Mouse (Mus musculus): Measurements from ENCODE around the gene Gm28051. TPM values are rescaled to one million over a fixed set of nuclear protein-coding genes. Genes with fewer than 3 reads are reported as not detected.

Gene Gm28051
- polyA plus RNA-seq, 1 experiment from 2014 or later: not detected

DNA sequence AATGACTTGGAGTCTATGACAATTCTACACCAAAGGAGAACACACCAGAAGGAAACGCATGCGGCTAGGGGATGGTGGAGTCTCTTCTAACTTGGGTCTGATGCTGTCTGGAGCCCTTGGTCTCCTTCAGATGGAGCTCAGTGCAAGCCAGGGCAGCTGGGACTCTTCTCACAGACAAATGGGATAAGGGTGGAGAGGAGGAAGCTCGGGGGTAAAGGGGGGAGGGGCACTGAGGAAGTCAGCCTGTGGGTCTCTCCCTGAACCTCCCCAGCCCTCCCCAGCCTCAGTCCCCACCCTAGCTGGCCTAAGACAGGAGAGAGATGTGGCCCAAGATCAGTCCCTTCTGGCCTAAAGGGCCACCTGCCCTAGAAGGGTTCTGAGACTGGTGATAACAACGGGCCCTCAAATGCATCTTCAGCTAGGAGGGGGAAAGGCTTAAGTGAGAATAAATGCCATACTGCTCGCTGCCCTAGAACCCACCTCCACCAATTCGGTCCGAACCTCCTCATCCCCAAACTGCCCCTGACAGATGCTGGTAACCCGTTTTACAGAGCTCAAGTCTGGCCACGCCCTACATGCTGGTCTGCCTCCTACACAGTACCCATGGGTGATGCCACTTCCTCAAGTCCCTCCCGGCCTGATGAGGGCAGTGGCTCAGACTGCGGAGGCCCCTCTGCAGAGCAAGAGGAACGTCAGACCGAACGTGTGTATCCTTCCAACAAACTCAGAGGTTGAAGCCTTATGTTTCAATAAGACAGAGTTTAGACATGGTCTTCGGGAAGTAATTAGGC is 67.6 kb downstream of the Gm28051 start:
- Histone ChIP-seq H3K4me1 (peaks cover 17% of the 10 kb centered on the region), H3K4me2 (no peak overlapping the region), H3K9me3 (no peaks in the 10 kb centered on the region), H3K4me3 (replicated peaks) (no peak overlapping the region), H3K9ac (no peak overlapping the region), H3K27me3 (no peaks in the 10 kb centered on the region), H3K27ac (no peak overlapping the region), H3K36me3 (replicated peaks) (no peaks in the 10 kb centered on the region)
- 87% methylated on average over 15 of the region's 15 CpGs for WGBS
- no peak for ATAC-seq (ENCODE audit: low FRiP score)

DNA sequence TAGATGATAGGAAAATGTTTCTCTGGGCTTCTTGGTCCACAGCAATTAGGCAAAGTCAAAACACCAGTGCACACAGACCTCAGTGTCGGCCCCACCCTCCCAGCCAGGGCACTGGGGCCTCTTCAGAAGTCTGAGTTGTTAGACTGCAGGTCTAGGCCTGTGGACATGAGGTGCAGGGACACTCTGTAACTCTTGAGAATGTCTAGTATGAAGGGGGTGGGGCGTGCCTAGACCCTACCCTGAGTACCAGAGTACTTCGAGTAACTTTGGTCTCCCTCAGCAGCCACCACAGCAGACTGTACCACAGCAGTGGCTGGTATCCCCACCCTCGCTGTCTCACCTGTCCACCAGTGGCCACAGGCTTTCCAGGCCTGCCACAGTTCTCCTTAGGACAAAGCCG is 71.2 kb downstream of the Gm28051 start:
- Histone ChIP-seq H3K4me2 (no peak overlapping the region), H3K36me3 (replicated peaks) (no peaks in the 10 kb centered on the region), H3K27ac (peak overlapping the region; percentile 80), H3K9me3 (no peaks in the 10 kb centered on the region), H3K27me3 (no peaks in the 10 kb centered on the region), H3K4me3 (replicated peaks) (no peak overlapping the region), H3K9ac (no peak overlapping the region), H3K4me1 (peaks cover 30% of the 10 kb centered on the region)
- ATAC-seq (ENCODE audit: low FRiP score): no peak
- WGBS: 93% methylated on average over 5 of the region's 5 CpGs

DNA sequence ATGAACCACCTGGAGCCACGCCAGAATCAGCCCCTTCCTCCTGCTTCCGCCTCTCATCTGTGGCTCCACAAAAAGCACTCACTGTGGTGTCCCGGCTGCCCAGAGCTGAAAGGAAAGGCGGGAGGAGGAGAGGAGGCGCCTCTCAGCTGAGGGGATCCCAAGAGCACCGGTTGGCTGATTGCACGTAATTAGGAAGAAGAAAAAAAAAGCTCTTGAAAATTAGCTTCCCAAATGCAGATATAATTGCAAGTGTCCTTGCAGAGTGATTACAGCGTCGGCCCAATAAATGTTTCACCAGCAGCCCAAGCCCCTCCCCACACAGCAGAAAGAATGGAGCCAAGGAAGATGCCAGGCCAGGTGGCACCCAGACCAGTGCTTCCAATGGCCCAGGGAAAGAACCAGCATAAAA is 72.0 kb downstream of the Gm28051 start:
- Histone ChIP-seq H3K9ac (0 out of 2 replicates have a peak overlapping the region, but pooled peaks have one; percentile 12), H3K9me3 (no peaks in the 10 kb centered on the region), H3K4me3 (replicated peaks) (no peak overlapping the region), H3K4me2 (no peak overlapping the region), H3K36me3 (replicated peaks) (no peaks in the 10 kb centered on the region), H3K27me3 (no peaks in the 10 kb centered on the region), H3K4me1 (peaks cover 30% of the 10 kb centered on the region), H3K27ac (peak overlapping the region; percentile 80)
- WGBS: 24% methylated on average over 9 of the region's 9 CpGs
- ATAC-seq (ENCODE audit: low FRiP score): peak; percentile 57; the same call in 1 of the 2 replicates

DNA sequence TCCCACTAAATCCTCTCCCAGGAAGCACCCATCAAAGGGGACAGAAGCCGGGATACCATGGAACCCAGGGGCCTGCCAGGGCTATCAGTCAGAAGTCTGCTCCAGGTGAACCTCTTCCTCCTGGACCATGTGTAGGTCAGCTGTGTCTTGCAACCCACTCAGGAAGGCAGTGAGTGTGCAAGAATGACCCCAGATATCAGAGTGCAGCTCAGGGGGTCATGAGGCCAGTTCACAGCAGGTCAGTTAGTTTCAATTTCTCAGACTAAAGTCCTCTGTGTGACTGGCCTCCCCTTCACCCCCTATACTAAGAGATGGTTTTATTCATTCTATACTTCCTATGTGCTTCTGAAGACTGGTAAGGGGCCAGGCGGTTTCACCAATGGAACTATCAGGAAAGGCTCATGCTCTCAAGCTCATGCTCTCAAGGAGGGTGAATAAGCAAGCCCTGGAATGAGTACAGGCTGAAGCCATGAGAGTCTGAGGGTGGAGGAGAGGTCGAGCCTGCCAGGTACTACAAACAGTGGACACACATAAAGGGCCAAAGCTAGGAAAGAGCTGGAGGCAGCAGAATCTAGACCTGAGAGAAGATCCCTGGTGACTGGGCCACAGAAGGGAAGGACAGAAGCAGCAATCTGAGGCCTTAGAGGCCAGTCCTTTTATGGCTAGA is 72.7 kb downstream of the Gm28051 start:
- Histone ChIP-seq H3K36me3 (replicated peaks) (no peaks in the 10 kb centered on the region), H3K9ac (0 out of 2 replicates have a peak overlapping the region, but pooled peaks have one; percentile 12), H3K9me3 (no peaks in the 10 kb centered on the region), H3K4me3 (replicated peaks) (no peak overlapping the region), H3K27ac (peak overlapping the region; percentile 80), H3K4me2 (no peak overlapping the region), H3K27me3 (no peaks in the 10 kb centered on the region), H3K4me1 (peaks cover 30% of the 10 kb centered on the region)
- 70% methylated on average over 3 of the region's 3 CpGs for WGBS
- peak; percentile 18; the same call in 1 of the 2 replicates for ATAC-seq (ENCODE audit: low FRiP score)

DNA sequence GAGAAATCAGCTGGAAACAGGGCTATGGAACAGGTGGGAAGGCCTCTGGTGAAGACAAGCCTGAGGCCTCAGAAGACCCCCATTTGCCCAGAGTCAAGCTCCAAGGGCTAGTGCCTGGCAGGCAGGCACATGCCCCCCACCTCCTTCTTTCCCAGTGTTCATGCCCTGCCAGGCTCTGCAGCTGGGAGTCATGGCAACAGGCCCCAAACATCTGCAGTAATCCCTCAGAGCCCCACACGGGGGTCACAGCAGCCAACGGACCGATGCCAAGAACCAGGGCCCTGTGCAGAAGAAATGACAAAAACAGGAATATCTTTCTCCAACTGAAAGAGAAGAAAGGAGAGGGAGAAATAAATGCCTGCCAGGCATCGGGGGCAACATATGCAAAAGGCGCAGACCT is 73.6 kb downstream of the Gm28051 start:
- ATAC-seq (ENCODE audit: low FRiP score): no peak
- Histone ChIP-seq H3K27ac (no peak overlapping the region), H3K9ac (no peak overlapping the region), H3K4me2 (no peak overlapping the region), H3K36me3 (replicated peaks) (no peaks in the 10 kb centered on the region), H3K27me3 (no peaks in the 10 kb centered on the region), H3K4me1 (peaks cover 35% of the 10 kb centered on the region), H3K9me3 (no peaks in the 10 kb centered on the region), H3K4me3 (replicated peaks) (no peak overlapping the region)
- 45% methylated on average over 5 of the region's 5 CpGs for WGBS

DNA sequence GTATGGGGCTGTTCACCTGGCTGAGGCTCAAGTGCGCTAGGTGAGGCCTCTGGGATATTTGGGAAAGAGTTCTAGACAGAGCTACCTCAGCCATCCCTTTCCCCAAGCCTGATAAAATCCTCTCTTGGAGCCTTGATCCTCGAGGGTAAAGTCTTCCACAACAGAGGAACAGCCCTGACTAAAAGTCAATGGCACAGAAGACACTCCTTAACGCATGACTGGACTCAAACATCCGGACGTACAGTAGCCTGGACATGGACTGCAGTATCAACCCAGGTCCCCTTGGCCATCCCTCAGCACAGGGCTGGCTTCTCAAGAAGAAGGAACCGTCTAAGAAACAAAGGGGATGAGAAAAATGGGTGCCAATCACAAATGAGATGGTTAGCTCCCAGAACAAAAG is 74.1 kb downstream of the Gm28051 start:
- H3K9ac ChIP-seq: no peak overlapping the region
- no peak overlapping the region for H3K4me3 ChIP-seq (replicated peaks)
- WGBS: 76% methylated on average over 6 of the region's 6 CpGs
- no peaks in the 10 kb centered on the region for H3K36me3 ChIP-seq (replicated peaks)
- no peak overlapping the region for H3K27ac ChIP-seq
- no peak for ATAC-seq (ENCODE audit: low FRiP score)
- H3K27me3 ChIP-seq: no peaks in the 10 kb centered on the region
- H3K4me2 ChIP-seq: no peak overlapping the region
- peaks cover 41% of the 10 kb centered on the region for H3K4me1 ChIP-seq
- no peaks in the 10 kb centered on the region for H3K9me3 ChIP-seq

DNA sequence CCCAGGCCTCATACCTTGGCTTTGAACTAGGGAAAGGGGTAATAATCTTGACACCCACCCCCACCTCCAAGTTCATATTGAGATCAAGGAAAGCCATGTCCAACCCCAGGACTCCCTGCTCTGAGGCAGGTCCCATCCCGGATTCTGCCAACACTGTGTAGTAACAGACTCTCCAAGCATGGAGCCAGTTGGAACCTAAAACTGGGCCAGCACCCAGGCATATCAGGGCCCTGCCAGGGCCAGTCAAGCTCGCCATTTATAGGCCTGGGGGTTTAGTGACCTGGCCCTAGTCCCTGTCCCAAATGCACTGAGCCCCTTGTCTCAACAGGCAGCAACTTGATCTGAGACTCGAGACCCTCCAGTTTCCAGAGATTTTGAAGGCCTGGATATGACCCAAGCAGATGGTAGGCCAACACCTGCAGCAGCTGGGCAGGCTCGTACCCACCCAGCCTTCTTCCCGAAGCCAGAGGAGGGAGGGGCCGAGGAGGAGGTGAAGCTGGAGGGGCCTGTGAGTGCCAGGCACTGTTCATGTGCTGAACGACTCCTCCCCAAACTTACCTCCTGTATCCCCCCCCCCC is 74.8 kb downstream of the Gm28051 start:
- no peak overlapping the region for H3K9ac ChIP-seq
- no peaks in the 10 kb centered on the region for H3K36me3 ChIP-seq (replicated peaks)
- no peaks in the 10 kb centered on the region for H3K27me3 ChIP-seq
- H3K4me1 ChIP-seq: peaks cover 41% of the 10 kb centered on the region
- H3K4me2 ChIP-seq: no peak overlapping the region
- no peak overlapping the region for H3K4me3 ChIP-seq (replicated peaks)
- ATAC-seq (ENCODE audit: low FRiP score): no peak
- no peaks in the 10 kb centered on the region for H3K9me3 ChIP-seq
- no peak overlapping the region for H3K27ac ChIP-seq
- WGBS: 89% methylated on average over 7 of the region's 7 CpGs

DNA sequence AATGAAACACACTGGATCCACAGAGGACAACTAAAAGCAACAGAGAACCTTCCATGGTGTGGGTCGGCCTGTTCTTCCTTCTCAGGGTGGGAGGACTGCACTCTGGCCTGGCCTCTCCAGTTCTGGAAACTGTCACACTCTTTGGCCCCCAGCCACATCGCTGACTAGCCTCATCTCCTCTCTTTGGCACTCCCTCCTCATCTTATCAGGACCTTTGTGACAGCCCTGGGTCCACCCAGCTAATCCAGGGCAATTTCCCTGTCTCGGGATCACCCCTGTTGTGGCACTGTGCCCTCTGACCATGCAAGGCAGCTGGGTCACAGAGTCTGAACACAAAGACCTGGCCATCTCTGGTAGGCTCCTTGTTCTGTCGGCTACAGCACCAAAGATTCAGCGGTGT is 75.5 kb downstream of the Gm28051 start:
- no peak overlapping the region for H3K4me3 ChIP-seq (replicated peaks)
- H3K27me3 ChIP-seq: no peaks in the 10 kb centered on the region
- no peak for ATAC-seq (ENCODE audit: low FRiP score)
- H3K4me1 ChIP-seq: peaks cover 41% of the 10 kb centered on the region
- no peaks in the 10 kb centered on the region for H3K9me3 ChIP-seq
- H3K9ac ChIP-seq: no peak overlapping the region
- WGBS: 90% methylated on average over 5 of the region's 5 CpGs
- no peak overlapping the region for H3K4me2 ChIP-seq
- H3K27ac ChIP-seq: no peak overlapping the region
- no peaks in the 10 kb centered on the region for H3K36me3 ChIP-seq (replicated peaks)

DNA sequence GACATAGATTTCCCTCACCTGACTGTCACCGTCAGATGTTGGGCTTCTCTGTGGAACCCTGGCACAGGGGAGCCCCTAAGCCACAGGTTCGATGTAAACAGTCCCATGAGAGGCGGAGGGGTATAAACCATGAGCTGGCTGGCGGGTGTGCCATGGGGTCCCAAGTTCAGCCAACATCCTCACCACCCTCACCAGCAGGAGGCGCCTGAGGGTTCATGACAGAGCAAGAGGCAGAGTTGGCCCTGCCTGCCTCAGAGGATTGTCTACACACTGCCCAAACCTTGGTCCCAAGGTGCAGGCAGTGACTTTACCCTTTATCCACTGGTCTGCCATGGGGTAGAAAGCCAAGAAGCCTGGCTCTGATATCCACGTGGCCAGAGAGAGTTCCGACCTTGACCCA is 76.0 kb downstream of the Gm28051 start:
- no peak for ATAC-seq (ENCODE audit: low FRiP score)

DNA sequence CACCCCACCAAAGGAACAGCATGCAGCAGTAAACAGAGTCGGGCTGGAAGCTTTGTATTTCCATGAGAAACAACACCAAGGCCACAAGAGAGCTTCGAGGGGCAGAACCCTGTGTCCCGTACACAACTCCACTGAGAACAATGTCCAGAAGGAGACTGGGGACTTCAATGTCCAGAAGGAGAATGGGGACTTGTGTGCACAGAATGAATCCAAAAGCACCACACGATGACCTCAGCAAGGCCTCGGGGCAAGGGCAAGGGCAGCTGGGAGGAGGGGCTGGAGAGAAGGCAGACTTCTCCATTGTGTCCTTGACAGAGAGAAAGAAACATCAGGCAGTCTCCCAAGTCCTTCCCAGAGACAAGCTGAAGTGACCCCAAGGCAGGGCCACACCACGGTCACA is 78.7 kb downstream of the Gm28051 start:
- Histone ChIP-seq H3K27me3 (no peaks in the 10 kb centered on the region), H3K4me1 (peaks cover 17% of the 10 kb centered on the region), H3K27ac (no peak overlapping the region), H3K36me3 (replicated peaks) (peaks cover 4% of the 10 kb centered on the region; the same call in 1 of the 2 replicates), H3K9ac (no peak overlapping the region), H3K4me3 (replicated peaks) (no peak overlapping the region), H3K4me2 (no peak overlapping the region), H3K9me3 (no peaks in the 10 kb centered on the region)
- 28% methylated on average over 6 of the region's 6 CpGs for WGBS
- ATAC-seq (ENCODE audit: low FRiP score): no peak

More for the DNA sequence above, 76.0 kb downstream of the Gm28051 start:
- Histone ChIP-seq H3K4me2 (no peak overlapping the region), H3K4me3 (replicated peaks) (no peak overlapping the region), H3K27ac (no peak overlapping the region), H3K9ac (no peak overlapping the region), H3K9me3 (no peaks in the 10 kb centered on the region), H3K4me1 (peaks cover 41% of the 10 kb centered on the region), H3K27me3 (no peaks in the 10 kb centered on the region), H3K36me3 (replicated peaks) (no peaks in the 10 kb centered on the region)
- WGBS: 80% methylated on average over 7 of the region's 7 CpGs

DNA sequence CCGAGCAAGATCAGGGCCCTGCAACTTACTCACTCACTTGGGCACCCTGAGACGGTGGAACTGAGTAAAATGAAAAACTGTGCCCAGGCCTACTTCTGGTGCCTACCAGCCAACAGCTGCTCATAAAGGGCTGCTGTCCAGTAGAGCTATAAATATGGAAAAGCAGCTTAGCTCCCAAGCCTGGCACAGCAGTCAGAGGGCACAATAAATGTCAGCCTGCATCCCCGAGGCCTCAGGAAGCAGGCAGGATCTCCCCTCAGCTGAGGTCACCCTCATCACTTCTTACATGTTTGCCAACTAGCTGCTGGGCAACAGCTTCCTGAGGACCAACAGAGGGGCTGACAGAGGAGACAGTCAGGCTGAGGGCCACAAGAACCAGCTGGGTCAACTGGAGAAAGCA is 80.5 kb downstream of the Gm28051 start:
- Histone ChIP-seq H3K27ac (no peak overlapping the region), H3K4me1 (peaks cover 11% of the 10 kb centered on the region), H3K36me3 (replicated peaks) (peaks cover 10% of the 10 kb centered on the region), H3K9me3 (no peaks in the 10 kb centered on the region), H3K4me2 (no peak overlapping the region), H3K27me3 (no peaks in the 10 kb centered on the region), H3K9ac (no peak overlapping the region), H3K4me3 (replicated peaks) (no peak overlapping the region)
- 87% methylated on average over 3 of the region's 3 CpGs for WGBS
- ATAC-seq (ENCODE audit: low FRiP score): no peak

DNA sequence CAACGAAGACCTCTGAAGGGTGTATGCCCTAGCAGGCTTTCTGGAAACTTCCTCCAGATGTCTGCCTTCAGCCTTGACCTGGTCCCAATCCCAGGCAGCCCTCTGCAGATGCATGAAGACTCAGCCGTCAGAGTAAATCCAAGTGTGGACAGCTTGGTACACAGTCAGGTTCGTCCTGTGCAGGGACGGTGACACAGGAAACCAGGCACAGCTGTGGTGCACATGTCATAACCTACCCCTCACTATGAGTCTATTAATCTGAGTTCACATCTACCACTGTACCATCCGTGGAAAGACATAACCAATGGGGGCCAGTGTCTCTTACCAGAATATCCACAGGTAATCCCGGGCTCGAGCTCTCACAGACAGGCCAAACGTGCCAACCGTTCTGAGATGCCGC is 83.0 kb downstream of the Gm28051 start:
- Histone ChIP-seq H3K4me3 (replicated peaks) (no peak overlapping the region), H3K27ac (no peak overlapping the region), H3K27me3 (no peaks in the 10 kb centered on the region), H3K4me2 (no peak overlapping the region), H3K36me3 (replicated peaks) (peaks cover 10% of the 10 kb centered on the region), H3K9me3 (no peaks in the 10 kb centered on the region), H3K9ac (no peak overlapping the region), H3K4me1 (peaks cover 26% of the 10 kb centered on the region)
- WGBS: 93% methylated on average over 10 of the region's 10 CpGs
- no peak for ATAC-seq (ENCODE audit: low FRiP score)

Measured in forebrain, embryonic 12.5 days (tissue).